Mouse (Mus musculus) midbrain, embryonic 13.5 days (tissue): ENCODE measurements at regions not wholly inside any gene's neighbourhood (a gene's known extent, or its start where the extent isn't known, plus 50 kb on each side); places are given as distances from the start of the nearest gene placed in this dataset.

Source experiments
- ATAC-seq: fragments of 200-750 bp; cut with Nextera tagmentation; 2 replicates; pipeline ENCODE4 v1.8.0; 2017; ENCODE audit warnings: mild to moderate bottlenecking, moderate TSS enrichment, moderate library complexity
- H3K27ac ChIP-seq: fragments of 300-500 bp; sonication (generic); 2 replicates; pipeline ENCODE4 v1.5.1; 2015; ENCODE audit warnings: inconsistent platforms, mild to moderate bottlenecking, moderate library complexity
- H3K27me3 ChIP-seq: fragments of 300-500 bp; sonication (generic); 2 replicates; pipeline ENCODE4 v1.6.1; 2015; ENCODE audit warnings: mild to moderate bottlenecking, inconsistent platforms
- H3K36me3 ChIP-seq: fragments of 300-500 bp; sonication (generic); 2 replicates; pipeline ENCODE4 v1.6.1; 2015; ENCODE audit warnings: mild to moderate bottlenecking, inconsistent platforms
- H3K4me1 ChIP-seq: fragments of 300-500 bp; sonication (generic); replicated peaks from 2 replicates; pipeline ENCODE4 v1.6.1; 2015; ENCODE audit warnings: inconsistent platforms
- H3K4me2 ChIP-seq: fragments of 300-500 bp; sonication (generic); replicated peaks from 2 replicates; pipeline ENCODE4 v1.6.1; 2015; ENCODE audit warnings: moderate library complexity, mild to moderate bottlenecking, inconsistent platforms
- H3K4me3 ChIP-seq: fragments of 300-500 bp; sonication (generic); replicated peaks from 2 replicates; pipeline ENCODE4 v1.5.1; 2015; ENCODE audit warnings: mild to moderate bottlenecking, inconsistent platforms
- H3K9ac ChIP-seq: fragments of 300-500 bp; sonication (generic); replicated peaks from 2 replicates; pipeline ENCODE4 v1.6.1; 2015; ENCODE audit warnings: mild to moderate bottlenecking, inconsistent platforms
- H3K9me3 ChIP-seq: fragments of 300-500 bp; sonication (generic); 2 replicates; pipeline ENCODE4 v1.6.1; 2016; ENCODE audit warnings: mild to moderate bottlenecking, inconsistent platforms
- WGBS: fragments of 180-500 bp; shearing (Covaris S2); methylation state at CpG from one replicate; pipeline ENCODE4 v1.1.7; 2015; 5-methylcytosine and 5-hydroxymethylcytosine counted together

DNA sequence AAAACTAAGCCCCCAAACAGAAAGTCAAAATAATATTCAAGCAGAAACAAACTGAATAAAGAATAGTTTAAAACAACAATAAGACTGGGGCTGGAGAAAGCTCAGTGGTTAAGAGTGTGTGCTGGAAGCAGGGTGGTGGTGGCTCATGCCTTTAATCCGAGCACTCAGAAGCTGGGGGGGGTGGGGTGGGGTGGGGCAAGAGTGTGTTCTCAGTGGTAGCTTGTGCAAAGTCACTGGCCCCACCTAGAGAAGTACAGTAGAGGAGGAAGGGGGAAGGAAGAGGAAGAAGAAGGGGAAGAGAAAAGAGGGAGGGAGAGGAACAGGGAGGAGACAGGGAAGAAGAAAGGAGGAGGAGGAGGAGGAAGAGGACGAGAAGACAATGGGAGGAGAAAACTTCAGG is 141.1 kb upstream of the Usp9x start:
- no peak overlapping the region for H3K4me2 ChIP-seq
- H3K4me1 ChIP-seq: no peaks in the 10 kb centered on the region
- no peak overlapping the region for H3K4me3 ChIP-seq
- H3K27me3 ChIP-seq: no peaks in the 10 kb centered on the region
- ATAC-seq: no peak
- H3K9ac ChIP-seq: no peak overlapping the region
- no peaks in the 10 kb centered on the region for H3K36me3 ChIP-seq
- H3K9me3 ChIP-seq: no peaks in the 10 kb centered on the region
- 53% methylated on average over 2 of the region's 2 CpGs for WGBS
- H3K27ac ChIP-seq: no peak overlapping the region

DNA sequence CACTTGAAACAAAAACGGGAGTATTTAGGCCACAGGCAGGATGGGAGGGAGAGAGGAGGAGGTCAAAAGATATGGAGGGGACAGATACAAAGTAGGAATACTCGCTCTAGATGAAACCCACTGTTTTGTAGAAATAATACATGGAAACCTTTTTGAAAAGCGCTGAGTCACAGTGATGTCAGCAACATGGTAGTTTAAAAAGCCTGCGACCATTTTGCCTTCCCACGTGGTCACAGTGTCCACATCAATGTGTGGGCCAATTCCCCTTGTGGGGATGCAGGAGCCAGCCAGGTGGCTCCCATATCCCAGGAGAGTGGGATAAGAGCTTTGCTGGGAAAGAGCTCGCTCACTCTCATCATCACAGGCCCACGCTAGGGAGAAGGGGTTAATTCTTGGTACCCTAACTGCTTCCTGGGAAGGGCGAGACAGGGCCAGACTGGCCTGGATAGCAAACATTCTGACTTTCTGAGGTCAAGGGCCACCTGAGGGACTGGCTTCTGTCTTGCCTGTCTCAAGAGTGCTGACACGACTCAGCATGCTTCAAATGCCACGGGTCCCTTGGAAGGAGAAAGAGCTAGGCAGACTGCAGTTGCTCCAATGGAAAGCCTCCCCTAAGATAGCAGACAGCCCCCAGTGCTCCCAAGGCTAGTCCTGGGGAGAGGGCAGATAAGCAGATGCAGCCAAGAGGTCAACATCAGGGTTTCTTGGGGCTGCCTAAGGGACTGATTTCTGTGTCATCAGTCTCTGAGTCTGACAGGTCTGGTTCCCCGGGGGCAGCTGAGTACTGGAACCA is 143.3 kb upstream of the Usp9x start:
- 65% methylated on average over 11 of the region's 11 CpGs for WGBS
- Histone ChIP-seq H3K9me3 (no peaks in the 10 kb centered on the region), H3K4me3 (no peak overlapping the region), H3K27me3 (no peaks in the 10 kb centered on the region), H3K4me1 (no peaks in the 10 kb centered on the region), H3K9ac (no peak overlapping the region), H3K4me2 (no peak overlapping the region), H3K36me3 (no peaks in the 10 kb centered on the region), H3K27ac (no peak overlapping the region)
- ATAC-seq: no peak

DNA sequence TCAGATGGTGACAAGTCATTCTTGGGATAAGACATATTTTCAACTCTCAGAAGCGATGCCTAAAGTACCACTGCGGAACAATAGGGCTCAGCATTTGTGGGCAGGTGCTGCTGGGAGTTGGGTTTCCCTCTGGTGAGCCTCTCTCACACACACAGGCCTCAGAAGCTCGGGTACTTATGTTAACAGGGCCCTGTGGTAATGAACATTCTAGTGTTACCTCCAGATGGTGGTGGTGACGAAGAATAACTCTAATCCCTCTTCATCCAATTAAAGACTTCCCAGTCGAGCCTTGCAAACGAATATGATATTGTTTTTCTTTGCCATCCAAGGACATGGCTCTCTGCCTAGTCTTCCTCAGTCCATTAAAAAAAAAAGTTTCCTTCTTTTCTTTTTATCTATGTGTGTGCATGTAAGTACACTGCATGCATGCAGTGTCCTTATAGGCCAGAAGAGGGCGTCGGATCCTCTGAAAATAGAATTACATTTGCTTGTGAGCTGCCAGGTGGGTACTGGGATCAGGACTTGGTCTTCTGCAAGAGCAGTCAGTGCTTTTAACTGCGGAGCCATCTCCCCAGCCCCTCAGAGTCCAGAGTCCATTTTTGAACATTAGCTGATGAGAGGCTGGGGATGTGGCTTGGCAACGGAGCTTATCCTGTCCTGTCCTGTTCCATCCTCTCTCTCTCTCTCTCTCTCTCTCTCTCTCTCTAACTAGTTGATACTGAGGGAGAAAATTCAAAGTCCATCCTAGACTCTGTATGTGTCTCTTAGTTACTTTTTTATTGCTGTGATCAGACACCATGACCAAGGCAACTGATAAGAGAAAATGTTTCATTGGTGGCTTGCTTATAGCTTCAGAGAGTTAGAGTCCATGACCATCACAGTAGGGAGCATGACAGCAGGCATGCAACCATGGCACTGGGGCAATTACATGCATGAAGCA is 146.3 kb upstream of the Usp9x start:
- no peak for ATAC-seq

DNA sequence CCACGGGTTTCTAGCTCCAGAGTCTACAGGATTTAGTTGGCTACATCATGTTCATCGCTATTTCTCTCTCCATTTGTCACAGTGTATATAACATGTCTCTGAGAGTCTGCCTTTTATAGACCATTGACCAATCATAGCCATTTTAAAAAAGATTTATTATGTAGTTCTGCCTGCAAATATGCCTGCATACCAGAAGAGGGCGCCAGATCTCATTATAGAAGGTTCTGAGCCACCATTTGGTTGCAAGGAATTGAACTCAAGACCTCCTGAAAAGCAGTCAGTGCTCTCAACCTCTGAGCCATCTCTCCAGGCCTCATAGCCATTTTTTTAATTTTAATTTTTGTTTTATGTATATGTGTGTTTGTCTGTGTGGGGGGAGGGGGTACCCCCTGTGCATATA is 151.7 kb upstream of the Usp9x start:
- no peaks in the 10 kb centered on the region for H3K9me3 ChIP-seq
- ATAC-seq: no peak
- no peaks in the 10 kb centered on the region for H3K4me1 ChIP-seq
- no peak overlapping the region for H3K9ac ChIP-seq
- no peak overlapping the region for H3K4me3 ChIP-seq
- no peak overlapping the region for H3K4me2 ChIP-seq
- 28% methylated on average over 3 of the region's 3 CpGs for WGBS
- H3K27me3 ChIP-seq: no peaks in the 10 kb centered on the region
- H3K36me3 ChIP-seq: no peaks in the 10 kb centered on the region
- H3K27ac ChIP-seq: no peak overlapping the region

More for the DNA sequence above, 146.3 kb upstream of the Usp9x start:
- 66% methylated on average over 10 of the region's 10 CpGs for WGBS
- H3K4me2 ChIP-seq: no peak overlapping the region
- no peak overlapping the region for H3K9ac ChIP-seq
- no peaks in the 10 kb centered on the region for H3K27me3 ChIP-seq
- H3K4me3 ChIP-seq: no peak overlapping the region
- H3K9me3 ChIP-seq: no peaks in the 10 kb centered on the region
- no peaks in the 10 kb centered on the region for H3K4me1 ChIP-seq
- no peaks in the 10 kb centered on the region for H3K36me3 ChIP-seq
- no peak overlapping the region for H3K27ac ChIP-seq

DNA sequence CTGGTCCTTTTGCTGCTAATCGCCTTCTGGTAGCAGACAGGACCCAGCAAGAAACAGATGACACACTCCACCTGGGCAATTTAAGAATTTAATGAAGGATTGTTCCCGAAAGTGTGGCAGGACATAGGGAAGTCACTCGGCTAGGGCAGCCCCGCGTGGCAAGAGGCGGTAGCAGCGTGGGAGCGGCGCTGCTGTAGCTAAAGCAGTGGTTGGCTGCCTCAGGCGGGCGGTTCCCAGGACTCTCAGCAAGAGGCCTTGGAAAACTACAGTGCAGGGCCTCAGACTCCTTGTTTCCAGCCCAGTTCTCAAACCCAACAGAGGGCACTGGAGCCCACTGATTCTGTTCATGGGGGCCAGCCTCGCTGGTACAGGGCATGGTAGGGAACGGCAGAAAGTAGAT is 154.2 kb upstream of the Usp9x start:
- Histone ChIP-seq H3K4me3 (no peak overlapping the region), H3K4me2 (peak overlapping the region; percentile 43), H3K36me3 (no peaks in the 10 kb centered on the region), H3K4me1 (no peaks in the 10 kb centered on the region), H3K9ac (no peak overlapping the region), H3K27me3 (no peaks in the 10 kb centered on the region), H3K9me3 (no peaks in the 10 kb centered on the region), H3K27ac (no peak overlapping the region)
- peak; percentile 43; the same call in 1 of the 2 replicates for ATAC-seq
- 31% methylated on average over 13 of the region's 13 CpGs for WGBS

DNA sequence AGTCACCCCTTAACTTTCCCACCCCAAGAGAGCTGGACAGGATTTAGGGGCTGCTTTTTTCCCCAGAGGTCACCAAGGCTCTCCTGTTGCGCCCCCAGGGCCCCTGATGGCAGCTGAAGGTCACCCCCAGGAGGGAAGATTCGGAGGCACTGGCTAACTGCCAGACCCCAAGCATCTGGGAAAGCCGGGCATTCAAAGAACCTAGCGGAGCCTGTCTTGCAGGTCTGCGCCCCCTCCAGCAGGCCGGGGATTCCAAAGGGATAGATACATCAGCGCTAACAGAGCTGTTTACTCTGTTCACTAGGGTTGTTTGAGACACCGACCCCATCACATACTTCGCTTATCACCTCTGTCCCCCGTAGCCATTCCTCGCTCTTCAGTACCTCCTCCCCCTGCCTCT is 154.6 kb upstream of the Usp9x start:
- Histone ChIP-seq H3K4me3 (no peak overlapping the region), H3K27me3 (no peaks in the 10 kb centered on the region)
- 0 out of 2 replicates have a peak, but pooled peaks have one; percentile 34 for ATAC-seq

DNA sequence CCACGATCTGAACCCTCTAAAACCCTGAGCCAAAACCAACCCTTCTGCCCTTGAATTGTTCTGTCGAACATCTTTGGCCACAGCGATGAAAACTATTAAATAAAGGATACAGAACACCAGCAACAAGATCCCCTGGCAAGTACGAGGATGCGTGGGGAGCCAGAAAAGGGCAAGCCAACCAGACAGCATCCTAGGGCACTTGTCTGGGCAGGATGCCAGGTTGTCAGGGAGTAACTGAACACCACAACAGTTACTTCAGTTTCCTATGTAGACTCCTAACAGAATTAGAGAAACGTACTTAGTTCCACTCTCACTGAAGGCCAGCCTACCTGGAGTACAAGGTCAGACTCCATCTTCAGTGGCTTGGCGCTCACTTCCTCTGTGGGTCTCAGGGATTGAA is 138.4 kb upstream of the Med14 start:
- no peak for ATAC-seq
- H3K4me3 ChIP-seq: no peak overlapping the region
- no peak overlapping the region for H3K27ac ChIP-seq
- 84% methylated on average over 7 of the region's 7 CpGs for WGBS
- H3K36me3 ChIP-seq: no peaks in the 10 kb centered on the region
- H3K9me3 ChIP-seq: no peaks in the 10 kb centered on the region
- no peak overlapping the region for H3K9ac ChIP-seq
- H3K4me2 ChIP-seq: no peak overlapping the region
- no peaks in the 10 kb centered on the region for H3K4me1 ChIP-seq
- H3K27me3 ChIP-seq: no peaks in the 10 kb centered on the region

More for the DNA sequence above, 154.6 kb upstream of the Usp9x start:
- Histone ChIP-seq H3K4me1 (no peaks in the 10 kb centered on the region), H3K36me3 (no peaks in the 10 kb centered on the region), H3K9ac (no peak overlapping the region), H3K9me3 (no peaks in the 10 kb centered on the region), H3K27ac (no peak overlapping the region), H3K4me2 (peak overlapping the region; percentile 43)
- 19% methylated on average over 11 of the region's 11 CpGs for WGBS

DNA sequence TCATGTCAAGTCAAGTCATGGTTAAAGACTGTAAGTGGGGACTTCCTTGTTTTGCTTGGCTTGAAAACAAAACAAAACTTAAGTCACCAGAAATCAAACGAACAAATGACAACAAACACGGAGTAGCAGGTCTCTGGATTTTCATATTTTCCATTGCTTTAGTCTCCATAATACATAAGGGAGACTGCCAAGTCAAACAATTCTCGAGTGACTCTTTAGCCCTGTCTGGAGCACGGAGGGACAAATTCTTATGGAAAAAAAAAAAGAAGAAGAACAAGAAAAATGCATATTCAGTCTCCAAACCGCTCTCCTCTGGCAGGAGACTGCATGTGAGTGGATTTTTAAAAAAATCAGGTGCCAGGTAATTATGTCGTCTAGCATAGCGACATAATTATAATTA is 129.6 kb upstream of the Med14 start:
- no peaks in the 10 kb centered on the region for H3K27me3 ChIP-seq
- H3K27ac ChIP-seq: no peak overlapping the region
- no peak overlapping the region for H3K4me3 ChIP-seq
- H3K36me3 ChIP-seq: no peaks in the 10 kb centered on the region
- no peak overlapping the region for H3K4me2 ChIP-seq
- 74% methylated on average over 7 of the region's 7 CpGs for WGBS
- H3K9me3 ChIP-seq: no peaks in the 10 kb centered on the region
- no peak for ATAC-seq
- H3K4me1 ChIP-seq: peaks cover 13% of the 10 kb centered on the region; the same call in 1 of the 2 replicates
- H3K9ac ChIP-seq: no peak overlapping the region

DNA sequence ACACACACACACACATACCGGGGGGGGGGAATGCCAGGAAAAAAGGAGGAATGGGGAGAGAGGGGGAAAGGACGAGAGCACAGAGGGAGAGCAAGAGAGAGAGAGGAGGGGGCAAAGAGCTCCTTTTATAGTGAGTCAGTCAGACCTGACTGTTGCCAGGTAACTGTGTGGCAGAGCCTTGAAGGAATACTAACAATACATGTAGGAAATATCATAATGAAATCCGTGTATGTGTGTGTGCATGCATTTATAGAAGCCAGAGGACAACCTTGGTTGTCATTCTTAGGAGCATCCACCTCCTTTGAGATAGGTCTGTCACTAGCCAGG is 127.6 kb upstream of the Med14 start:
- Histone ChIP-seq H3K27ac (peak overlapping the region; percentile 89), H3K9me3 (no peaks in the 10 kb centered on the region), H3K27me3 (no peaks in the 10 kb centered on the region), H3K4me3 (no peak overlapping the region), H3K9ac (no peak overlapping the region), H3K4me2 (peak overlapping the region; percentile 15; the same call in 1 of the 2 replicates), H3K36me3 (no peaks in the 10 kb centered on the region), H3K4me1 (peaks cover 15% of the 10 kb centered on the region; the same call in 1 of the 2 replicates)
- 37% methylated on average over 2 of the region's 3 CpGs for WGBS
- ATAC-seq: peak; percentile 64

DNA sequence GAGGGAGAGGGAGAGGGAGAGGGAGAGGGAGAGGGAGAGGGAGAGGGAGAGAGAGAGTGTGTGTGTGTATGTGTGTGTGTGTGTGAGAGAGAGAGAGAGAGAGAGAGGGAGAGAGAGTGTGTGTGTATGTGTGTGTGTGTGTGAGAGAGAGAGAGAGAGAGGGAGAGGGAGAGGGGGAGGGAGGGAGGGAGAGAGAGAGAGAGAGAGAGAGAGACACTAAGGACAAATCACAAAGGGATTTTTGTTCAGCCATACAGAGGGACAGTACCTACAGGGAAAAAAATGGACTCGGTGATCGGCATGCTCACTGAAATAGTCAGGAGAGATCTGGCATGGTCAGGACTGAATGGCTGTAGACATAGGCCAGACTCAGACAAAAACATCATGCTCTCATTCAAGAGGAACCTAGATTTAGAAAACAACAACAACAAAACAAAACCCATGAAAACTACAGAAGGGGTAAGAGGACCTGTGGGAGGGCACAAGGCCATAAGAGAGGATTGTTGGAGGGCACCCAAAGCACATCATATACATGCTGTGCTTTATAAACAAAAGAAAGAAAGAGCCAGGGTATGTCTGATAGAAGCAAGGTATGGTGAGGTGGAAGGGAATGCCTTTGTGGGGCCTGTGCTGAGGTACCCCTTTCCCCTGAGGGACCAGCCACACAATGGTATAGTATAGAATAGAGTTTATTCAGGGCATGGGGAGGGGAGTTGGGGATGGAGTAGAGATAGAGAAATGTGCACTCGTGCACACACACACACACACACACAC is 127.0 kb upstream of the Med14 start:
- no peaks in the 10 kb centered on the region for H3K9me3 ChIP-seq
- H3K4me2 ChIP-seq: peak overlapping the region; percentile 15; the same call in 1 of the 2 replicates
- H3K9ac ChIP-seq: 0 out of 2 replicates have a peak overlapping the region, but pooled peaks have one; percentile 6
- no peak overlapping the region for H3K4me3 ChIP-seq
- peak overlapping the region; percentile 89 for H3K27ac ChIP-seq
- peak; percentile 78 for ATAC-seq
- H3K36me3 ChIP-seq: no peaks in the 10 kb centered on the region
- H3K27me3 ChIP-seq: no peaks in the 10 kb centered on the region
- WGBS: 31% methylated on average over 2 of the region's 3 CpGs
- peaks cover 15% of the 10 kb centered on the region; the same call in 1 of the 2 replicates for H3K4me1 ChIP-seq

DNA sequence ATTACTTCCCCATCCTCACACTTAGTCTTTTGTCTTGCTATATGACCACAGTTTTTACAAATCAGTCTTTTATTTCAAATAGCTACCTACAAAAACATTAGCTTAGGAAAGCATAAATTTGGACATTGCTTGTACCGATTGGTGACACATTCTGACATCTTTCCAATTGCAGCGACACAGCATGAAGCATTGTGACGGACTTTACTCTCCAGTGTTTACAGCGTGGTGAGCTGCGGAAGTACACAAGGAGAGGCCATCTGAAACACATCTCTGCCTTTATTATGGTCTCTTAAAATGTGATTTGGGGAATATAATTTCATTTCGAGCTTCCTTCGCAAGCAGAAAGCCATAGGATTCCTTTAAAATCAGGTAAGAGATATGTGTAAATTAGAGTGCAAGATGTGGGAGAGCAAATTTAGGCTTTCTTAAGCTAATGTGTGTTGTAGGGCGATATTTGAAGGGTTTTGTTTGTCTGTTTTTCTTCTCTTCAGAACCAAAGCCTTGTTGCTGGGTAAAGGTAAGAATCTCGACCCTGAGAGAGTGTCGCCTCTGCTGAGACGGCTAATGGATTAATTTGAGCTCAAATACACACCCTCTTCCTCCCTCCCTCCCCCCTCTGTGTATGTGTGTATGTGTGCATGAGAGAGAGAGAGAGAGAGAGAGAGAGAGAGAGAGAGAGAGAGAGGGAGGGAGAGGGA is 126.3 kb upstream of the Med14 start:
- no peak overlapping the region; the same call in 1 of the 2 replicates for H3K4me2 ChIP-seq
- H3K36me3 ChIP-seq: no peaks in the 10 kb centered on the region
- peaks cover 15% of the 10 kb centered on the region; the same call in 1 of the 2 replicates for H3K4me1 ChIP-seq
- WGBS: 51% methylated on average over 11 of the region's 11 CpGs
- no peaks in the 10 kb centered on the region for H3K9me3 ChIP-seq
- no peak overlapping the region for H3K9ac ChIP-seq
- peak overlapping the region; percentile 81 for H3K27ac ChIP-seq
- no peaks in the 10 kb centered on the region for H3K27me3 ChIP-seq
- no peak overlapping the region for H3K4me3 ChIP-seq
- ATAC-seq: peak; percentile 51; the same call in 1 of the 2 replicates
